Mouse (Mus musculus) hindbrain, embryonic 10.5 days (tissue): ENCODE measurements at regions not wholly inside any gene's neighbourhood (a gene's known extent, or its start where the extent isn't known, plus 50 kb on each side); places are given as distances from the start of the nearest gene placed in this dataset.

ENCODE experiments used
- DNase-seq: peaks from one replicate; pipeline ENCODE4 v3.0.0-alpha.2; 2017; ENCODE audit warnings: low spot score
- H3K27ac ChIP-seq: fragments of 300-500 bp; sonication (generic); 2 replicates; pipeline ENCODE4 v1.5.1; 2016; ENCODE audit warnings: mild to moderate bottlenecking, moderate library complexity
- H3K27me3 ChIP-seq: fragments of 300-500 bp; sonication (generic); 2 replicates; pipeline ENCODE4 v1.6.1; 2016; ENCODE audit warnings: mild to moderate bottlenecking; ENCODE audit not compliant: poor library complexity, insufficient read depth, severe bottlenecking
- H3K36me3 ChIP-seq: fragments of 300-500 bp; sonication (generic); 2 replicates; pipeline ENCODE4 v1.6.1; 2016; ENCODE audit warnings: mild to moderate bottlenecking, moderate library complexity
- H3K4me1 ChIP-seq: fragments of 300-500 bp; sonication (generic); replicated peaks from 2 replicates; pipeline ENCODE4 v1.6.1; 2016; ENCODE audit warnings: mild to moderate bottlenecking
- H3K4me3 ChIP-seq: fragments of 300-500 bp; sonication (generic); 2 replicates; pipeline ENCODE4 v1.5.1; 2016; ENCODE audit warnings: mild to moderate bottlenecking, moderate library complexity
- H3K9me3 ChIP-seq: fragments of 300-500 bp; sonication (generic); 2 replicates; pipeline ENCODE4 v1.6.1; 2016; ENCODE audit warnings: mild to moderate bottlenecking, moderate library complexity
- WGBS: fragments of 180-500 bp; shearing (Covaris S2); methylation state at CpG from one replicate; pipeline ENCODE4 v1.1.7; 2016; 5-methylcytosine and 5-hydroxymethylcytosine counted together

DNA sequence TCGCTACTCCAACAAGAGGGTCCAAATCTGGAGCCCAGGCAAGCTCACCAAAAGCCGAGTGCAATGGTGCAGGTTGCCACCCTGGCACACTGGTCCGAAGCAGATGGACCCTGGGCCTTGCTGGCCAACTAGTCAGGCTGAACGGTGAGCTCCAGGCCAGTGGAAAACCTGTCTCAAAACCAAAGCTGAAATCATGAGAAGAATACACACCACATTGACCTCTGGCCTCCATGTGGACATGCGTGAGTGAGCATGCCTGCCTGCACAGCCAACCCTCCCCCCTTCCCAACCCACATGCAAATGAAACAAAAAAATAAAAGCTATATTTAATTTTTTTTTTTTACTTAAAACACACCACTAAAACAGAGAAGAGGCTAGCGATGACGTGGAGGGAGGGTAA lies 80.8 kb downstream of the Tex35 start:
- H3K4me1 ChIP-seq: peaks cover 47% of the 10 kb centered on the region
- no peak overlapping the region for H3K4me3 ChIP-seq
- no peaks in the 10 kb centered on the region for H3K36me3 ChIP-seq
- H3K27ac ChIP-seq: peak overlapping the region; percentile 8; the same call in 1 of the 2 replicates
- 74% methylated on average over 7 of the region's 7 CpGs for WGBS
- no peaks in the 10 kb centered on the region for H3K9me3 ChIP-seq
- no peaks in the 10 kb centered on the region for H3K27me3 ChIP-seq
- no peak for DNase-seq

- H3K27me3 ChIP-seq: no peaks in the 10 kb centered on the region
- H3K27ac ChIP-seq: no peak overlapping the region; the same call in 1 of the 2 replicates
- no peak overlapping the region for H3K4me3 ChIP-seq
- H3K9me3 ChIP-seq: no peaks in the 10 kb centered on the region
- DNase-seq: no peak
- 83% methylated on average over 6 of the region's 6 CpGs for WGBS
- H3K4me1 ChIP-seq: peaks cover 43% of the 10 kb centered on the region
- H3K36me3 ChIP-seq: no peaks in the 10 kb centered on the region
Measured at GRCm38 (mm10) chr1:157023462-157023861, 84.0 kb upstream of the Ralgps2 start.

DNA sequence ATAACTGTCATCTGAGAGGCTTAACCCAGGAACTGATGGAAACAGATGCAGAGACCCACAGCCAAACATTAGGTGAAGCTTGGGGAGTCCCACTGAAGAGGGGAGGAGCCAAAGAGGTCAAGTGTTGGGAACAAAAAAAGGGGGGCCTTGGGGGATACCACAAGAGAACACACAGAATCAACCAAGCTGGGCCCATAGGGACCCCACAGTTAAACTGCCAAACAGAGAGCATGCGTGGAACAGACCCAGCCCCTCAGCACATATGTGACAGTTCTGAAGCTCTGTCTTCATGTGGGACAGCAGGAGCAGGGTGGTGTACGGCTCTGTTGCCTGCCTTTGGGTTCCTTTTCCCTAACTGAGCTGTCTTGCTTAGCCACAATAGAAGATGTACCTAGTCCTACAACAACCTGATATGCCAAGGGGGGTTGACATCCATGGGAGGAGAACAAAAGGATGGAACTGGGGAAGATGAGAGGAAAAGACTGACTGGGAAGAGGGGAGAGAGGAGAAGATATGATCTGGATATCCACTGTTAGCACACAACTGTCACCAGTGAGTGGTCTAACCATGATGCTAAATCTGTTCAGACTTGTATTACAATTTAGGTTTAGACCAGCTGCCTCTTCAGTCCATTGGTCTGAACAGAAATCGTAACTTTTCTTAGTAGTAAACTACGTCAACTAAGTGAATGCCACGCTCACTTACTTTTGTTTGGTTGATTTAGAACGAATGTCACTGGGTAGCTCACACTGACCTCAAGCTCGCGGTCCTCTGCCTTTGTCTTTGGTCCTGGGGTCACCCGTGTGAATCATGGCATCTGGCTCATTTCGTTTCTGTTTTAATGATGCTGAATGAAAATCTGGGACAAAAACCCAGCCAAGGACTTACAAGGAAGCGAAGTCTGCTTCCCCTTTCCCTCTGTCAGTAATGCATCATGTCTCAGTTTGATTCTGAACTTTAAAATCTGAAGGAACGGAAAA lies 83.3 kb upstream of the Ralgps2 start:
- no peak overlapping the region for H3K4me3 ChIP-seq
- H3K4me1 ChIP-seq: peaks cover 39% of the 10 kb centered on the region
- H3K36me3 ChIP-seq: no peaks in the 10 kb centered on the region
- no peak for DNase-seq
- peak overlapping the region; percentile 75 for H3K27ac ChIP-seq
- 70% methylated on average over 12 of the region's 12 CpGs for WGBS
- H3K9me3 ChIP-seq: no peaks in the 10 kb centered on the region
- no peaks in the 10 kb centered on the region for H3K27me3 ChIP-seq

GRCm38 (mm10) chr1:157019892-157020291 lies 80.5 kb upstream of the Ralgps2 start:
- DNase-seq: no peak
- Histone ChIP-seq H3K4me1 (peaks cover 46% of the 10 kb centered on the region), H3K27me3 (no peaks in the 10 kb centered on the region), H3K36me3 (no peaks in the 10 kb centered on the region), H3K4me3 (no peak overlapping the region), H3K9me3 (no peaks in the 10 kb centered on the region), H3K27ac (peak overlapping the region; percentile 56; the same call in 1 of the 2 replicates)
- 65% methylated on average over 7 of the region's 7 CpGs for WGBS

DNA sequence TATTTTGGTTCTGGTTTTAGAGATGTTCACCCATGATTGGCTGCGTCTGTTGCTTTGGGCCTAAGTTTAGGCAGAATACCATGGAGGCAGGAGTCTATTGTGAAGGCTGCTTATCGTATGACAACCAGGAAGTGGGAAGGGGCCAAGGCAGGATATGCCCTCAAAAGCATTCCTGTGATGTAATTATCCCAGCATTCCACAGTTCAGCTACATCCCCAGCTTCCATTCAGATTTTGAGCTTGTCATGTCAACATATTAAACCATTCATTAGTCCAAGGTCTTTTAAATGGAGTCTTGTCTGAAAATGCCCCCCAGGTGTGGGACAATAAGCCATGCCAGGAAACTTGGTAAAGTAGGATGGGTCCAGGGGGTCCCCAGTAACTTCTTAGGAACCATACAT lies 79.3 kb upstream of the Ralgps2 start:
- Histone ChIP-seq H3K27me3 (no peaks in the 10 kb centered on the region), H3K9me3 (no peaks in the 10 kb centered on the region), H3K36me3 (no peaks in the 10 kb centered on the region), H3K4me1 (peaks cover 46% of the 10 kb centered on the region), H3K27ac (no peak overlapping the region), H3K4me3 (no peak overlapping the region)
- DNase-seq: no peak
- 89% methylated on average over 2 of the region's 2 CpGs for WGBS

GRCm38 (mm10) chr1:157017198-157017994 lies 78.0 kb upstream of the Ralgps2 start:
- Histone ChIP-seq H3K9me3 (no peaks in the 10 kb centered on the region), H3K27ac (peak overlapping the region; percentile 40), H3K4me3 (no peak overlapping the region), H3K36me3 (no peaks in the 10 kb centered on the region), H3K4me1 (peaks cover 40% of the 10 kb centered on the region), H3K27me3 (no peaks in the 10 kb centered on the region)
- 78% methylated on average over 13 of the region's 13 CpGs for WGBS
- no peak for DNase-seq

DNA sequence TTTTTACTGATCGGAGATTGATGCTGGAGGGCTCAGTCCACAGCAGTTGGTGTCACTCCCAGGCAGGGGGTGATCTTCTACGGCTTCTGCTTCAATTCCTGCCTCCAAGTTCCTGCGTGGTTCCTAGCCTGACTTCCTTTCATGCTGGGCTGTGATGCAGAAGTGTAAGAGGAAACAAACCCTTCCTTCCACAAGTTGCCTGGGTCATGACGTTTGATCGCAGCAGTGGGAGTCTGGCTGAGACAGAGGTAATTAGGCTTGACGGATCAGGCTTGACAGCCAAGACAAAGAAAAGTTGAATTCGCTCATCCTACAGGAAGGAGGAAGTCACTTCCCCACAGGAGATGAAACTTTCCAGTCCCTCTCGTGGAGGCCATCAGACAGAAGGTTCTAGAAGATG lies 77.2 kb upstream of the Ralgps2 start:
- DNase-seq: peak; percentile 40
- 29% methylated on average over 8 of the region's 8 CpGs for WGBS

GRCm38 (mm10) chr1:157014532-157015497 lies 75.4 kb upstream of the Ralgps2 start:
- H3K27ac ChIP-seq: peak overlapping the region; percentile 40; the same call in 1 of the 2 replicates
- peaks cover 39% of the 10 kb centered on the region for H3K4me1 ChIP-seq
- no peaks in the 10 kb centered on the region for H3K36me3 ChIP-seq
- no peak overlapping the region for H3K4me3 ChIP-seq
- no peaks in the 10 kb centered on the region for H3K9me3 ChIP-seq
- WGBS: 90% methylated on average over 17 of the region's 17 CpGs
- DNase-seq: no peak
- H3K27me3 ChIP-seq: no peaks in the 10 kb centered on the region

More for the DNA sequence above, 77.2 kb upstream of the Ralgps2 start:
- Histone ChIP-seq H3K4me1 (peaks cover 39% of the 10 kb centered on the region), H3K27ac (peak overlapping the region; percentile 46; the same call in 1 of the 2 replicates), H3K36me3 (no peaks in the 10 kb centered on the region), H3K9me3 (no peaks in the 10 kb centered on the region), H3K4me3 (no peak overlapping the region), H3K27me3 (no peaks in the 10 kb centered on the region)

GRCm38 (mm10) chr1:157013669-157014048 lies 74.2 kb upstream of the Ralgps2 start:
- Histone ChIP-seq H3K9me3 (no peaks in the 10 kb centered on the region), H3K4me1 (peaks cover 39% of the 10 kb centered on the region), H3K27ac (peak overlapping the region; percentile 29; the same call in 1 of the 2 replicates), H3K27me3 (no peaks in the 10 kb centered on the region), H3K4me3 (no peak overlapping the region), H3K36me3 (no peaks in the 10 kb centered on the region)
- DNase-seq: no peak
- 75% methylated on average over 7 of the region's 7 CpGs for WGBS

DNA sequence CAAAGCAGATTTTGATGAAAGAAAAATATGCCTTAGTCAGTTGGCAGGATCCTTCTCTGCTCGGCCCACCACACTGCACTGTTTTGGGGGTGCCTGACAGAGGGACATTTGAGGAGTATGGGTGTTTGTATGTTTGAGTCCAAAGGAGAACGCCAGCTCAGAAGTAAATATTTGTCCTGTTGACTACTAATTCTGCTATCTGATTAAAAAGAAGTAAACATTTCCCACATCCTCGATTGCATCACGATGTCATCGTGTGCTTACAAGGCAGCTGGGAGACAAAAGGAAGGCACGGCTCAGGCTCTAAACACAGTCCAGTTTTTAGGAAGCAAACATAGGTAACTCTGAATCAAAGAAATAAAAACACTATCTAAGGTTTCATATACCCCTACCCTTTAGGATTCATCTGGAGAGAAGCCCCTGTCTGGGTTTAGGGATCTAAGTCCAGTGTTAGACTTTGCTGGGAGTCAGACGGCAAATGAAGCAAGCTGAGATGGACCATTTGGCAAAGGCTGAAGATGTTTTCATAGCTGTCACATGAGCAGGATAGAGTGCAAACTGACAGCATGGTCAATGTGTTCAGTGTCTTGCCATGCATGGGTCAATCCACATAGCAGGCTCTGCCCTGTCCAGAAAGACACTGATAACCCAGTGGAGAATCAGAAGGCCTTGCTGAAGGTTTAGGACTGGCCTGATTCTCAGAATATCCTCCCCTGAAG lies 73.7 kb upstream of the Ralgps2 start:
- Histone ChIP-seq H3K27ac (peak overlapping the region; percentile 29; the same call in 1 of the 2 replicates), H3K36me3 (no peaks in the 10 kb centered on the region), H3K9me3 (no peaks in the 10 kb centered on the region), H3K4me3 (no peak overlapping the region), H3K27me3 (no peaks in the 10 kb centered on the region), H3K4me1 (peaks cover 39% of the 10 kb centered on the region)
- no peak for DNase-seq
- 82% methylated on average over 7 of the region's 7 CpGs for WGBS

GRCm38 (mm10) chr1:157011226-157011625 lies 71.8 kb upstream of the Ralgps2 start:
- Histone ChIP-seq H3K27ac (no peak overlapping the region), H3K4me3 (no peak overlapping the region), H3K4me1 (peaks cover 26% of the 10 kb centered on the region), H3K27me3 (no peaks in the 10 kb centered on the region), H3K36me3 (no peaks in the 10 kb centered on the region), H3K9me3 (no peaks in the 10 kb centered on the region)
- 93% methylated on average over 6 of the region's 6 CpGs for WGBS
- DNase-seq: no peak
